Mouse (Mus musculus): ENCODE data around the gene Ghrhr. TPM values are rescaled to one million over a fixed set of nuclear protein-coding genes. Genes with fewer than 3 reads are reported as not detected.

Gene Ghrhr
- polyA plus RNA-seq, 1 experiment from 2014 or later: not detected

DNA sequence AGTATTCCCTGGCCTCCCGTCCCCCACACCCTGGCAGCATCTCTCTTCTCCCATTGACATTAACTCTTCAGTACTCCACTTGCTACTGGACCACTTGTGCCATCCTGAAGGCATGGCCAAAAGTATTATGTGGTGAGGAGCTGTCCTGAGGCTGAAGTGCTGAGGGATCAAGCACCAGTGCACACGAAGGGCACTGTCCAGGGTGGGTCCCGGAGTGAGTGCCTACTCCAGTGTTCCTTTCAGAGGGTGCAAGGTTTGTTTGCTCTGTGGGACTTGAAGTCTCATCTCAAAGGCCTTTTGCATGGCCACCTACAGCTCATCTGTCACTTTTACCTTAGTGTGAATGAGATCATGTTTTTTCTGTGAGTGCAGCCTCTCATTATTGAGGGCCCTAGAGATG is 44.3 kb downstream of the Ghrhr start:
- no peak overlapping the region for H3K9ac ChIP-seq (replicated peaks; ENCODE audit: low read length)
- 73% methylated on average over 3 of the region's 3 CpGs for WGBS
- no peaks in the 10 kb centered on the region for H3K9me3 ChIP-seq (replicated peaks; ENCODE audit: control insufficient read depth, low read length)

DNA sequence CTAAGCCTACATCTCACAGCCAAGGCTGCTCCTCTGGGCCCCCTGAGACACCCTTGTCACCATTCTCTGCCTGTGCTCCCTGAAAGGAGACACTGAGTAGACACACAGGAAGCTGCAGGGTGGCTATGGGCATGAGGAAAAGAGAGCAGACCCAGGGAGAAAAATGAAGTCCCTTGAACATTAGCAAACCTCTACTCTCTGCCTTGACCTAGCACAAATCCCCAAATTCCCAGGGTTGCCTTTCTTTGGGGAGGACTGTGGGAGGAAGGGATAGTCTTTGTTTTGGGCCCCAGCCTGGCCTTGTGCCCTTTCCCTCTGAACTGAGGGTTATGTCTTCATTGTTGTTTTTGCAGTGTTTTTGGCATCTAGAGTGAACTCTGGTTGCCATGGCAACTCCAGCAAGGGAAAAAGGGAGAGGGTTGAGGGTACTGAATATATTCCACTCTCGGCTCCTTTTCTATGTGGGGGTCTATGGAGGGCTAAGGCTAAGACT is 44.8 kb downstream of the Ghrhr start:
- DNase-seq (ENCODE audit: low spot score) (peak; percentile 29), ATAC-seq (replicated peaks; ENCODE audit: insufficient number of reproducible peaks, low FRiP score, low TSS enrichment, low read depth) (no peak)
- 8% methylated on average over 1 of the region's 1 CpGs for WGBS
- Histone ChIP-seq H3K4me2 (ENCODE audit: low read depth, low read length) (no peak overlapping the region), H3K4me1 (ENCODE audit: control insufficient read depth, insufficient read depth, low read length) (no peaks in the 10 kb centered on the region), H3K27ac (replicated peaks; ENCODE audit: low read depth, low read length) (no peak overlapping the region), H3K36me3 (replicated peaks; ENCODE audit: control insufficient read depth, insufficient read depth, low read depth, low read length) (no peaks in the 10 kb centered on the region), H3K4me3 (ENCODE audit: low read depth, low read length) (no peak overlapping the region), H3K27me3 (ENCODE audit: control insufficient read depth, insufficient read depth, low read length) (no peaks in the 10 kb centered on the region), H3K9me3 (replicated peaks; ENCODE audit: control insufficient read depth, low read length) (no peaks in the 10 kb centered on the region), H3K9ac (replicated peaks; ENCODE audit: low read length) (no peak overlapping the region)

More for the DNA sequence above, 44.3 kb downstream of the Ghrhr start:
- H3K36me3 ChIP-seq (replicated peaks; ENCODE audit: control insufficient read depth, insufficient read depth, low read depth, low read length): no peaks in the 10 kb centered on the region
- ATAC-seq (replicated peaks; ENCODE audit: insufficient number of reproducible peaks, low FRiP score, low TSS enrichment, low read depth) (no peak; the same call in 1 of the 2 replicates), DNase-seq (ENCODE audit: low spot score) (no peak)
- H3K4me3 ChIP-seq (ENCODE audit: low read depth, low read length): no peak overlapping the region
- H3K4me2 ChIP-seq (ENCODE audit: low read depth, low read length): no peak overlapping the region
- no peaks in the 10 kb centered on the region for H3K27me3 ChIP-seq (ENCODE audit: control insufficient read depth, insufficient read depth, low read length)
- no peaks in the 10 kb centered on the region for H3K4me1 ChIP-seq (ENCODE audit: control insufficient read depth, insufficient read depth, low read length)
- no peak overlapping the region for H3K27ac ChIP-seq (replicated peaks; ENCODE audit: low read depth, low read length)

DNA sequence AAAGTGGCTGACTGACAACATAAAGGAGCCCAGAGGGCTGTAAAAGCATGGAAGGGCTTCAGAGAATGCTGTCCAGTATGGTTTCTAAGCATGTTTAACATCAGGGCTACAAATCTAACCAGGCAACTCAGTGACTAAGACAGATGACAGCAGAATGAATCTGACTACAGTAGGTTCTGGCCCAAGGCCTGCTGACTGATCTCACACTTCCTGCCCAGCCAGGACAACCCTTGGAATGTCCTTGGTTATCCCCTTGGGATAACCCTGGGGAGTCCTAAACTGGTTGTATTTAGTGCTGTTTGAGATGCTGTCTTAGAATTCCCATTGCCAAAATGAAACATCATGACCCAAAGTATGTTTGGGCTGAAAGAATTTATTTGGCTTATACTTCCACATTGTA is 56.0 kb downstream of the Ghrhr start:
- Histone ChIP-seq H3K4me3 (ENCODE audit: low read depth, low read length) (no peak overlapping the region), H3K9ac (replicated peaks; ENCODE audit: low read length) (no peak overlapping the region), H3K4me1 (ENCODE audit: control insufficient read depth, insufficient read depth, low read length) (no peaks in the 10 kb centered on the region), H3K9me3 (replicated peaks; ENCODE audit: control insufficient read depth, low read length) (no peaks in the 10 kb centered on the region), H3K27ac (replicated peaks; ENCODE audit: low read depth, low read length) (no peak overlapping the region), H3K4me2 (ENCODE audit: low read depth, low read length) (no peak overlapping the region), H3K27me3 (ENCODE audit: control insufficient read depth, insufficient read depth, low read length) (no peaks in the 10 kb centered on the region), H3K36me3 (replicated peaks; ENCODE audit: control insufficient read depth, insufficient read depth, low read depth, low read length) (no peaks in the 10 kb centered on the region)
- DNase-seq (ENCODE audit: low spot score) (no peak), ATAC-seq (replicated peaks; ENCODE audit: insufficient number of reproducible peaks, low FRiP score, low TSS enrichment, low read depth) (no peak)

DNA sequence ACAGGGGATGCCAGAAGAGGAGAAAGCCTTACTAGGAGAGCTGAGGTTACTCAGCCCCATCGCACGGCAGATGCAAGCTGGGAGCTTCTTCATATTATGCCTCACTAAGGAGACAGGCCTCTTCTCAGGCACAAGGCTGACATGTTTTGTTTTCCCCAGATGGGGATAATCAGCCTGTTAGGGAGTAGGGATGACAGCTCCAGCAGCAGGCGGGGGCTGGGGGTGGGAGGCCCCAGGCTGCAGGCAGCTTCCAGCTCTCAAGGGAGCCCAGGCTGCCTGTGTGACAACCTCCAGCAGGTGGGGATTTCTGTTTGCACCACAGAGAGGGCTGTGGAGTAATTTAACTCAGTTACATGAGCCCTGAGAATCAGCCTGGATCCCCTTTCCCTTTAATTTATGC is 58.3 kb downstream of the Ghrhr start:
- H3K9ac ChIP-seq (replicated peaks; ENCODE audit: low read length): no peak overlapping the region
- WGBS: 19% methylated on average over 3 of the region's 3 CpGs
- H3K4me1 ChIP-seq (ENCODE audit: control insufficient read depth, insufficient read depth, low read length): no peaks in the 10 kb centered on the region
- no peak overlapping the region for H3K4me2 ChIP-seq (ENCODE audit: low read depth, low read length)
- H3K9me3 ChIP-seq (replicated peaks; ENCODE audit: control insufficient read depth, low read length): no peaks in the 10 kb centered on the region
- no peak overlapping the region for H3K4me3 ChIP-seq (ENCODE audit: low read depth, low read length)
- H3K27me3 ChIP-seq (ENCODE audit: control insufficient read depth, insufficient read depth, low read length): no peaks in the 10 kb centered on the region
- H3K27ac ChIP-seq (replicated peaks; ENCODE audit: low read depth, low read length): no peak overlapping the region
- no peaks in the 10 kb centered on the region for H3K36me3 ChIP-seq (replicated peaks; ENCODE audit: control insufficient read depth, insufficient read depth, low read depth, low read length)
- ATAC-seq (replicated peaks; ENCODE audit: insufficient number of reproducible peaks, low FRiP score, low TSS enrichment, low read depth) (peak; percentile 84), DNase-seq (ENCODE audit: low spot score) (peak; percentile 43)

DNA sequence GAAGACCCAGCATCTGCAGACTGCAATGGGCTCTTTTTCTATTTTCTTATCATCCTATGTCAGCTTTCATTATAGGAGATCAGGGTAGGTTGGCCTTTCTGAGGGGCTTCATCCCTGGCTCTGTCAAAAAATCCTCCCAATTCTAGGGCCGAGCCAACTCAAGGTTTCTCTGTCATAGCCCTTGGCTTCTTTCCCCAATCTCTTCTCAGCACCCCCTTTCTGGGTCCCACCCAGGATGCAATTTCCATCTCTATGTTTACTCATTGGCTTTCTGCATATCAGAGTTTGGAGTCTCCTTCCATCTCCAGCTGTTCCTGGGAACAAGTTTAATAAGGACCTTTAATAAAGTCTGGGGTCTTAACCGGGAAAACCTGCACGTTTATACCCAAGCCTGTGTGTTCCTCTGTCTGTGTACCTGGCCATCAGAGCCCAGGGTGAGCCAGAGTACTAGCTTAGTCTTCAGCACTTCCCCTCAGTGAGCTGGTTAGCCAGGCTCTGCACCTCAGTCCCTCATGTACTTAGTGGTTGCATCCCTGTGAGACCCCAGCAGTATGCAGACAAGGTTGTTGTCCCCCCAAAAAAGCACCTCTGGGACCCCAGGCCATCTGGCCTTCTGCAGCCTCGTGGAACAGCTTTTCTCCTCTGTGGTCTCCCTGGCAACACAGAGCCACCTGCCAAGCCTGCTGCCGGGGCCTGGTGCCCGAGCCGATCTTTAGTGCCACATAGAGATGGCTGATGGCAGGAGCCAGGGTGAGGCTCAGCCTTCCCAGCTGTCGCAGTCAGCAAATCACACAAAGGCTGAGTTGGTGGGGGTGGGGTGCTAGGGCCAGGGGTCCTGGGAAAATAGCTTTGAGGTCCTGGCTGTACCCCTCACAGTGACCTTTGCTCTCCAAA is 59.4 kb downstream of the Ghrhr start:
- H3K9me3 ChIP-seq (replicated peaks; ENCODE audit: control insufficient read depth, low read length): no peaks in the 10 kb centered on the region
- no peak overlapping the region for H3K4me2 ChIP-seq (ENCODE audit: low read depth, low read length)
- no peak overlapping the region for H3K9ac ChIP-seq (replicated peaks; ENCODE audit: low read length)
- ATAC-seq (replicated peaks; ENCODE audit: insufficient number of reproducible peaks, low FRiP score, low TSS enrichment, low read depth) (no peak; the same call in 1 of the 2 replicates), DNase-seq (ENCODE audit: low spot score) (no peak)
- H3K27ac ChIP-seq (replicated peaks; ENCODE audit: low read depth, low read length): no peak overlapping the region
- WGBS: 53% methylated on average over 8 of the region's 8 CpGs
- H3K36me3 ChIP-seq (replicated peaks; ENCODE audit: control insufficient read depth, insufficient read depth, low read depth, low read length): no peaks in the 10 kb centered on the region
- H3K4me3 ChIP-seq (ENCODE audit: low read depth, low read length): no peak overlapping the region
- H3K27me3 ChIP-seq (ENCODE audit: control insufficient read depth, insufficient read depth, low read length): no peaks in the 10 kb centered on the region
- H3K4me1 ChIP-seq (ENCODE audit: control insufficient read depth, insufficient read depth, low read length): no peaks in the 10 kb centered on the region

DNA sequence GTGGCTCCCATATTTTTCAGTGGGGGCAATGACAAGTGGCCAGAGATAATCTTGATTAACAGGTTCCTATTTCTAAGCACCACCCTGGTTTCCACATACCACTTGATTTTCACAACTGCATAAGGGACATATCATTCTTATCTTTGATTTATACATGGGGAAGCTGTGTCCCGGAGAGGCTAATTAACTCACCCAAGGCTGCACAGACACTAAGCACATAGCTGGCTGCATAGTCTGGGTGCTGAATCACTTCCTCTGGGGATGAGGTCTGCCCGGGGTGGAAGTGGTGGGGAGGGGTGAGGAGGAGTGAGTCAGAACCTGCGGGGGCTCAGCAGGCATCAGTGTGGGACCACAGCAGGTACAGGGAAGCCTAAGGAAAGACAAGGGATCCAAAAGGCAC is 61.8 kb downstream of the Ghrhr start:
- H3K9me3 ChIP-seq (replicated peaks; ENCODE audit: control insufficient read depth, low read length): no peaks in the 10 kb centered on the region
- no peak overlapping the region for H3K27ac ChIP-seq (replicated peaks; ENCODE audit: low read depth, low read length)
- H3K4me1 ChIP-seq (ENCODE audit: control insufficient read depth, insufficient read depth, low read length): no peaks in the 10 kb centered on the region
- H3K4me3 ChIP-seq (ENCODE audit: low read depth, low read length): no peak overlapping the region
- H3K36me3 ChIP-seq (replicated peaks; ENCODE audit: control insufficient read depth, insufficient read depth, low read depth, low read length): no peaks in the 10 kb centered on the region
- ATAC-seq (replicated peaks; ENCODE audit: insufficient number of reproducible peaks, low FRiP score, low TSS enrichment, low read depth) (no peak), DNase-seq (ENCODE audit: low spot score) (no peak)
- WGBS: 45% methylated on average over 3 of the region's 3 CpGs
- no peak overlapping the region for H3K9ac ChIP-seq (replicated peaks; ENCODE audit: low read length)
- no peaks in the 10 kb centered on the region for H3K27me3 ChIP-seq (ENCODE audit: control insufficient read depth, insufficient read depth, low read length)
- H3K4me2 ChIP-seq (ENCODE audit: low read depth, low read length): no peak overlapping the region

Other genes starting within 250 kb of the Ghrhr start
- 0.18 TPM in 1 of 2 replicates, not detected in the other for gene Crhr2, start 243.3 kb upstream of the Ghrhr start, polyA plus RNA-seq (2014; fragmentation: Nextera tagmentation; extraction: Ambion mirVana)
- 3.1 and 5.3 TPM in 2 replicates for gene Inmt, start 201.3 kb upstream of the Ghrhr start, polyA plus RNA-seq (2014; fragmentation: Nextera tagmentation; extraction: Ambion mirVana)
- 23.9 and 26.0 TPM in 2 replicates for gene Mindy4, start 172.9 kb upstream of the Ghrhr start, polyA plus RNA-seq (2014; fragmentation: Nextera tagmentation; extraction: Ambion mirVana)
- 0.28 and 0.52 TPM in 2 replicates for gene Aqp1, start 39.9 kb upstream of the Ghrhr start, polyA plus RNA-seq (2014; fragmentation: Nextera tagmentation; extraction: Ambion mirVana)
- 2.5 and 3.7 TPM in 2 replicates for gene Adcyap1r1, start 75.7 kb downstream of the Ghrhr start, polyA plus RNA-seq (2014; fragmentation: Nextera tagmentation; extraction: Ambion mirVana)